8 mouse cellular contexts compared by ENCODE assay signal in the genomic region with DNA sequence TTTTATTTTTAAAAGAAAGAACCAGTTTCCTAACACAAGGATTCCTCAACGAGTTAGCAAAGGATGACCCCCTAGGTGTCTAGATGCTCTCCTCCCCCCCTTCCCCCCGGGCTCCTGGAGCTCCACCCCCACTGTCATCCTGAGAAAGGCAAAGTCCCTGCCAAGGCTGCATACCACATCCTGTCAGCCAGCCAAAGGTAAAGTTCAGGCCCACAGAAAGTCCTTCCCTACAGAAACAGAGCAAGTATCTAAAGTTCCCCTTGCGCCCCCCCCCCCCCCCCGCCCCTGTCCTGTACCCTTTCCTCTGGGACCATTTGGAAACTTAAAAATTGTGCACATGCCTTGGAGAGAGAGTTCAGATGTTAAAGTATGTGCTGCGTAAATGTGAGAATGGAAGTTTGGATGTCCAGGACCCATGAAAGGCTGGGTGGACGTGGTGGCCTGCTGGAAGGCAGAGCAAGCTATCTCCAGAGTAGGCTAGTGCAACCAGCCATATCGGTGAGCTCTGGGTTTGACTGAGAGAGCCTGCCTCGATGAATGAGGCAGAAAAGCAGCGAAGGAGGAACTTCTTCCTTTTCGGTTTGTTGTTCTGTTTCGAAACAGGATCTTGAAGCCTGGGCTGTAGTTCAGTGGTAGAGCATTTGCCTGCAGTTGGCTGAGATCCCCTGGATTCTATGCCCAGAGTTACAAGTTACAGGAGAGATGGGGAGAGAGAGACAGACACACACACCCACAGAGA. TPM values are rescaled to one million over a fixed set of nuclear protein-coding genes. Genes with fewer than 3 reads are reported as not detected.
DNase-seq lines count a peak whose midpoint lies in the region; ATAC-seq lines count a peak whose summit lies in the region.

No protein-coding gene starts in this region.

- 22% methylated on average over 11 of the region's 11 CpGs for WGBS in intestine, embryonic 14.5 days
- WGBS in limb, embryonic 10.5 days, result 49% methylated on average over 11 of the region's 11 CpGs
- 37% methylated on average over 11 of the region's 11 CpGs for WGBS in midbrain, embryonic 10.5 days

- peaks cover 20% of the 10 kb centered on the region for H3K4me1 ChIP-seq in intestine, embryonic 14.5 days (replicated peaks; ENCODE audit: control insufficient read depth, insufficient read depth, low read length)
- peaks cover 33% of the 10 kb centered on the region for H3K4me1 ChIP-seq in limb, embryonic 10.5 days
- H3K4me1 ChIP-seq in midbrain, embryonic 10.5 days, result peaks cover 43% of the 10 kb centered on the region

- H3K36me3 ChIP-seq in intestine, embryonic 14.5 days (ENCODE audit: control insufficient read depth, insufficient read depth, low read length), result no peaks in the 10 kb centered on the region
- H3K36me3 ChIP-seq in limb, embryonic 10.5 days, result no peaks in the 10 kb centered on the region
- H3K36me3 ChIP-seq in midbrain, embryonic 10.5 days, result no peaks in the 10 kb centered on the region

- H3K4me2 ChIP-seq in intestine, embryonic 14.5 days (ENCODE audit: low read length), result peak overlapping the region; percentile 31

- DNase-seq in CD4-positive helper T cell, adult 2 months (ENCODE audit: low read depth, low spot score), result peak; percentile 79
- DNase-seq in adrenal gland, postnatal 25 days, result peak; percentile 33
- peak; percentile 25 to 29 for DNase-seq in gastrocnemius, postnatal 36 days
- peak; percentile 64 for DNase-seq in intestine, embryonic 14.5 days (ENCODE audit: low spot score)
- DNase-seq in limb, embryonic 10.5 days (ENCODE audit: low spot score), result no peak
- DNase-seq in midbrain, embryonic 10.5 days (ENCODE audit: low spot score), result peak; percentile 25
- peak; percentile 84 to 87 for DNase-seq in spleen, postnatal 36 days (ENCODE audit: low spot score in 2 of 2)
- no peak for DNase-seq in cerebellum, adult 11 months

- no peaks in the 10 kb centered on the region for H3K27me3 ChIP-seq in intestine, embryonic 14.5 days (replicated peaks; ENCODE audit: control insufficient read depth, insufficient read depth, low read length)
- H3K27me3 ChIP-seq in limb, embryonic 10.5 days (ENCODE audit: low read depth, poor library complexity, severe bottlenecking), result no peaks in the 10 kb centered on the region
- H3K27me3 ChIP-seq in midbrain, embryonic 10.5 days (ENCODE audit: low read depth, poor library complexity, severe bottlenecking), result no peaks in the 10 kb centered on the region

- 0 out of 2 replicates have a peak overlapping the region, but pooled peaks have one; percentile 4 for H3K4me3 ChIP-seq in intestine, embryonic 14.5 days (ENCODE audit: low read depth, low read length)
- H3K4me3 ChIP-seq in limb, embryonic 10.5 days, result peak overlapping the region; percentile 0; the same call in 1 of the 2 replicates
- H3K4me3 ChIP-seq in midbrain, embryonic 10.5 days, result no peak overlapping the region

- 0 out of 2 replicates have a peak overlapping the region, but pooled peaks have one; percentile 10 for H3K9ac ChIP-seq in intestine, embryonic 14.5 days (ENCODE audit: low read length)

- no peaks in the 10 kb centered on the region for H3K9me3 ChIP-seq in intestine, embryonic 14.5 days (ENCODE audit: control insufficient read depth, low read length)
- no peaks in the 10 kb centered on the region for H3K9me3 ChIP-seq in limb, embryonic 10.5 days (replicated peaks)
- no peaks in the 10 kb centered on the region for H3K9me3 ChIP-seq in midbrain, embryonic 10.5 days (replicated peaks)

- peak overlapping the region; percentile 57; the same call in 1 of the 2 replicates for H3K27ac ChIP-seq in intestine, embryonic 14.5 days (ENCODE audit: low read depth)
- peak overlapping the region; percentile 56 for H3K27ac ChIP-seq in limb, embryonic 10.5 days
- H3K27ac ChIP-seq in midbrain, embryonic 10.5 days (replicated peaks), result peak overlapping the region; percentile 85

- ATAC-seq in intestine, embryonic 14.5 days (replicated peaks; ENCODE audit: low FRiP score, low TSS enrichment, low read depth), result no peak

- intact Hi-C loops in gastrocnemius, postnatal 36 days (cut with DNase I), result loop anchor here (5.0 kb wide), 1 partner anchor 40 kb away; no protein-coding TSS in a partner anchor

RNA-seq across cellular contexts. Expression of a gene that starts 46.3 kb away (rescaled TPM):
- 0.86 and 3.4 TPM in 2 replicates for total RNA-seq in adrenal gland, postnatal 25 days (2021)
- not detected for total RNA-seq in gastrocnemius, postnatal 36 days (2021)
- polyA plus RNA-seq in intestine, embryonic 14.5 days (2014; fragmentation: Nextera tagmentation; extraction: Ambion mirVana), result 0.15 TPM in 1 of 2 replicates, not detected in the other
- polyA plus RNA-seq in limb, embryonic 10.5 days (2016; fragmentation: Nextera tagmentation; extraction: Ambion mirVana), result 0.06 TPM in 1 of 2 replicates, not detected in the other
- not detected in 2 replicates for polyA plus RNA-seq in midbrain, embryonic 10.5 days (2016; fragmentation: Nextera tagmentation; extraction: Ambion mirVana)

Comparison
In these comparisons a context has a peak if more than half of its experiments do, and no peak if none do; other contexts are left out.
1. DNase-seq: peak in CD4-positive helper T cell, adult 2 months (single experiment), adrenal gland, postnatal 25 days (single experiment), gastrocnemius, postnatal 36 days (2 of 2), intestine, embryonic 14.5 days (single experiment), midbrain, embryonic 10.5 days (single experiment) and spleen, postnatal 36 days (2 of 2); none in limb, embryonic 10.5 days (single experiment) and cerebellum, adult 11 months (single experiment).
2. Peak in every context shown above with its lines, with median percentiles within 50 percentile points of each other: H3K27ac ChIP-seq.